Mouse (Mus musculus): ENCODE results near the gene AL607142.1.

DNA sequence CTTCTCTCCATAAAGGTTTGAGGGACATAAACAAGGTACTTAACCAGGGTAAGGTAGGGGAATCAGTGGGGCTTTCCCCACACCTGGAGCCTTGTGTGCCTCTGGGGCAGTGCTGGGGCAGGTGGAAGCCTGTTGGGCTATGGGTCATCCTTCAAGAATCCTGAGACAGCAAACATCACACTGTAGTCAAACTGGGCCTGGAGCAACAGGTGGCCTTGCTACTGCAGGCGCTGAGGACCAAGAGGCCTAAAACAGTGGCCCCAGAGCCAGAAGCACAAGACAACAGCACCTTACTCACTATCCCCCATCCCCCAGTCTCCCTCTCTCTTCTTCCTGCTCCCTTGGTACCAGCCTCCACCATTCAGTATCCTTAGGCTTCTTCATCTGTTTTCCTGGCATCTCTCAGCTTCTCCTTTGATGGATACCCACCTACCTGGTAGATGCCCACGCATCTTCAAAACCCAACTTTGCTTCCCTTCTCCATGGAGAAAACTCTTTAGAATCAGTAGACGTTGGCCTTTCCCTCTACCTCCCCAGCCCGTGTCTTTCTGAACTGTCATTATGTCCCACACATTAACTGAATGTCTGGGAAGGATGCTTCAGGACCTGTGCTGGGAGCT, 41.5 kb upstream of the AL607142.1 start:
- TF ChIP-seq CTCF (IDR thresholded peaks at IDR 0.05; ENCODE audit: low read depth, low read length) (no peak), POLR2A (IDR thresholded peaks at IDR 0.05; ENCODE audit: borderline replicate concordance, low read depth, low read length) (no peak)

All from bone marrow macrophage, adult 2 months (primary cell).